Mouse (Mus musculus) spleen, adult 12 weeks (tissue): ENCODE measurements around the gene Sorbs1.

Experiments
- DNase-seq: peaks from one replicate; pipeline ENCODE4 v3.0.0; 2022; ENCODE audit warnings: low spot score

Sorbs1 gene

GRCm38 (mm10) chr19:40436465-40437200 is 76.9 kb downstream of the Sorbs1 start:
- DNase-seq: no peak

GRCm38 (mm10) chr19:40435797-40436196 is 77.8 kb downstream of the Sorbs1 start:
- no peak for DNase-seq

GRCm38 (mm10) chr19:40435045-40435444 is 78.5 kb downstream of the Sorbs1 start:
- DNase-seq: no peak

- no peak for DNase-seq
Observed at GRCm38 (mm10) chr19:40434042-40434869, 79.3 kb downstream of the Sorbs1 start.

- no peak for DNase-seq
Observed at GRCm38 (mm10) chr19:40433316-40433912, 80.2 kb downstream of the Sorbs1 start.

- no peak for DNase-seq
Observed at GRCm38 (mm10) chr19:40431969-40432368, 81.6 kb downstream of the Sorbs1 start.

- no peak for DNase-seq
Observed at GRCm38 (mm10) chr19:40429572-40429971, 84.0 kb downstream of the Sorbs1 start.

GRCm38 (mm10) chr19:40429169-40429568 is 84.4 kb downstream of the Sorbs1 start:
- no peak for DNase-seq

GRCm38 (mm10) chr19:40426103-40426960 is 87.2 kb downstream of the Sorbs1 start:
- DNase-seq: no peak

- no peak for DNase-seq
Observed at GRCm38 (mm10) chr19:40425326-40425725, 88.3 kb downstream of the Sorbs1 start.

- no peak for DNase-seq
Observed at GRCm38 (mm10) chr19:40421037-40421436, 92.5 kb downstream of the Sorbs1 start.

GRCm38 (mm10) chr19:40419315-40419714 is 94.3 kb downstream of the Sorbs1 start:
- DNase-seq: no peak

GRCm38 (mm10) chr19:40417155-40417821 is 96.3 kb downstream of the Sorbs1 start:
- no peak for DNase-seq

- DNase-seq: no peak
Observed at GRCm38 (mm10) chr19:40415725-40416124, 97.9 kb downstream of the Sorbs1 start.

GRCm38 (mm10) chr19:40414798-40415475 is 98.6 kb downstream of the Sorbs1 start:
- no peak for DNase-seq

GRCm38 (mm10) chr19:40414386-40414785 is 99.2 kb downstream of the Sorbs1 start:
- DNase-seq: no peak

- no peak for DNase-seq
Observed at GRCm38 (mm10) chr19:40411379-40411813, 102.2 kb downstream of the Sorbs1 start.

- DNase-seq: no peak
Observed at GRCm38 (mm10) chr19:40410511-40410910, 103.1 kb downstream of the Sorbs1 start.

GRCm38 (mm10) chr19:40410109-40410508 is 103.5 kb downstream of the Sorbs1 start:
- DNase-seq: no peak

GRCm38 (mm10) chr19:40409500-40410035 is 104.0 kb downstream of the Sorbs1 start:
- no peak for DNase-seq
